Mouse (Mus musculus) right cerebral cortex, adult 18-20 months (tissue): ENCODE data around the gene Xylt1.

Experiments used
- DNase-seq: peaks from one replicate; pipeline ENCODE4 v3.0.0; 2022; ENCODE audit warnings: mixed read lengths

The Xylt1 gene

DNA sequence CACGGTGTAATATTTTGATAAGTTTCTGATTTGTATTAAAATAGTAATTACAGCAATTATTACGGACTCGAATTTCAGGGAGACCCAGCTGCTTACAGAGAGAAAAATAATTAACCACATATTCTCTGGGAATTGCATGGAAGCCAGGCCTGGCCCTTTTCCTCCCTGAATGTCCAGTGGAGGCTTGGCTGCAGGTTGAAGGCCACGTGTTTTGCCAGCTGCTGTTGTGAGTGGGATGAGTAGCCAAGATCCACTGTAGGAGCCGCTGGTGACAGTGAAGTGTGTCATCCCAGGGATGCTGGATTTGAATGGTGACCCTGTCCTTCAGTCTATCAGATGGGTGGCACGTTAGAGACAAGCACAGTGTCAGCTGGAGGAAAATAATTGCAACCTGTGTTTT lies 14.7 kb downstream of the Xylt1 start:
- DNase-seq, result no peak

GRCm38 (mm10) chr7:117397877-117398276 lies 17.1 kb downstream of the Xylt1 start:
- DNase-seq, result no peak

DNA sequence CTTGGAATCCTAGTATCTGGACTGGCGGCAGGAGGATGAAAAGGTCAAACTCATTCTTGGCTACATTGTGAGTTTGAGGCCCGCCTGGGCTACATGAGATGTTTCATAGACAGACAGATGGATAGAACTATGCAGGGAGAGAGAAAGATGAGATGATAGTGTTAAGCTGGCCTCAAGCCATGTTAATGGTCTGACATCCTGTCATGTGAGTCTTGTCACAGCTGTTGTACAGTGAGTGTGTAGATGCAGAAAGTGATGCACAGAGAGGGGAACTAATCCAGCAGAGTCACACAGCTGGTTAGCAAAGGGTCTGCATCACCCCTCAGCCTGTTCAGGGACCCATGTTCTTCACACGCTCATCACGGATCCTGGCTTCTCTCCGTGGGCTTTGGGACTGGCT lies 19.2 kb downstream of the Xylt1 start:
- no peak for DNase-seq

GRCm38 (mm10) chr7:117401581-117401980 lies 20.8 kb downstream of the Xylt1 start:
- DNase-seq, result no peak

DNA sequence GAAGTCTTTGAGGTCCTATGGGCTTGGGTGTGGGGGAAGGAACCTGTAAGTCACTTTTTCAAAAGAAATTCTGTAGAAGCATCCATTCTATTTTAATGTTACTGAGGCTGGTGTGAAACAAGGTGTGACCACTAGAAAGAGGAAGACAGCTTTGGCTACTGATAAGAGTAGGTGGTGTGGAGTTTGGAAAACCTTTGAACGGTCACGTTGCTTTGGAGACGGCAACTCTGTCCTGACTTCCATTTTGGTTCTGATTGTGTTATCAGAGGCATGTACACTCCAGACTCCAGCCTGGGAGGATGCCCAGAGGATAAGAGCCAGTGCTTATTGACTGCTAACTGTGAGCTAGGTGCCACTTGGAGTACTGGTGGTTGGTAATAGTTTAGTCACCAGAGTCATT lies 25.6 kb downstream of the Xylt1 start:
- no peak for DNase-seq

- no peak for DNase-seq
These were observed 28.6 kb downstream of the Xylt1 start for GRCm38 (mm10) chr7:117409268-117409988.

DNA sequence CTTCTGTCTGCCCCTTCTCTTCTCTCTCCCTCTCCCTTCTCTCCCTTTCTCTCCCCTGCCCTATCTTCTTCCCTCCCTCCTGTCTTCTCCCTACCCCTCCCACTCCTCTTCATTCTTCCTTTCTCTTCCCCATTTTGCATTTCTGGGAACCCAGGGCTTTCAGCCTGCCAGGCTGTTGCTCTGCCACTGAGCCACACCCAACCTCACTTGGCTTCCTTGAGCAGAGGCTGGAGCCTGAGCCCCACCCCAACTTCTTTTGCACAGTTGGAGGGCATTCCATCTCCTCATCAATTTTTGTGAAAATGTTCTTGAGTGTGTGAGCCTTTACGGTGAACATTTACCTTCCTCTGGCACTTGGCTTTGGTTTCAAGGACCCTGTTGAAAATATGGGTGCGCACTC lies 31.1 kb downstream of the Xylt1 start:
- no peak for DNase-seq

GRCm38 (mm10) chr7:117412405-117412804 lies 31.6 kb downstream of the Xylt1 start:
- DNase-seq, result peak; percentile 32

GRCm38 (mm10) chr7:117414341-117415008 lies 33.7 kb downstream of the Xylt1 start:
- DNase-seq, result peak; percentile 71

DNA sequence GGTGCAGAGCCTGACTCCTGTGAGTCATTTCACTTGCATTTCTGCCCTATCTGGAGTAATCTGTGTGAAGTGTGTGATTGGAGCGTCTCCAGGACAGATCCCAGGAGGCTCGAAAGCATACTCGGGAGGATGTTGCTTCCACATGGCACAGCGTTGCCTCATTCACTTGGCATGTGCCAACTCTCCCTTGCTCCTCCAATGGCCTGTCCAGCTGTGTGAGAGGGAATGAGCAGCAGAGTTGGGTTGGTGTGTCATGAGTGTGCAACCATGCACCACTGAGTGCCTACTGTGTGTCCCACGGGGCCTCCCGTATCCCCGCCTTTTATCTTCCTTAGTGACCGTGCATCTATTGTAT lies 34.2 kb downstream of the Xylt1 start:
- DNase-seq, result no peak

- no peak for DNase-seq
These were observed 38.3 kb downstream of the Xylt1 start for GRCm38 (mm10) chr7:117419041-117419440.

- no peak for DNase-seq
These were observed 39.1 kb downstream of the Xylt1 start for GRCm38 (mm10) chr7:117419846-117420245.

DNA sequence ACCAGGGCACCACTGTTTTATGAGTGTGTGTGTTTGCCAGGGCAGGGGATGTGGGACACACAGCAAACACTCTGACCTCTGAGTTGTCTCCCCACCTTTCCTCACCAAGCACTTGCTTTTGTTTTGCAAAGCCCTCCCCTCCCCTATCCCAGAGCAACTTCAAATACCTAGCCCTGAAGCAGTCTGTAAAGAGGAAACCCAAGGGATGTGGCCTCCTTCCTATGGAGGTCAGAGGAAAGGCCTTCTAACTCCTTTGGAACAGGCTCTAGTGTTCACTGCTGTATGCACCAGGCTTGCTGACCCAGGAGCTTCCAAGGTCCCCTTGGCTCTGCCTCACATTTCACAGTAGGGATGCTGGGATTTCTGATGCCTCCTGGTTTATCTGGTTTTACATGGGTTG lies 39.5 kb downstream of the Xylt1 start:
- DNase-seq, result no peak

DNA sequence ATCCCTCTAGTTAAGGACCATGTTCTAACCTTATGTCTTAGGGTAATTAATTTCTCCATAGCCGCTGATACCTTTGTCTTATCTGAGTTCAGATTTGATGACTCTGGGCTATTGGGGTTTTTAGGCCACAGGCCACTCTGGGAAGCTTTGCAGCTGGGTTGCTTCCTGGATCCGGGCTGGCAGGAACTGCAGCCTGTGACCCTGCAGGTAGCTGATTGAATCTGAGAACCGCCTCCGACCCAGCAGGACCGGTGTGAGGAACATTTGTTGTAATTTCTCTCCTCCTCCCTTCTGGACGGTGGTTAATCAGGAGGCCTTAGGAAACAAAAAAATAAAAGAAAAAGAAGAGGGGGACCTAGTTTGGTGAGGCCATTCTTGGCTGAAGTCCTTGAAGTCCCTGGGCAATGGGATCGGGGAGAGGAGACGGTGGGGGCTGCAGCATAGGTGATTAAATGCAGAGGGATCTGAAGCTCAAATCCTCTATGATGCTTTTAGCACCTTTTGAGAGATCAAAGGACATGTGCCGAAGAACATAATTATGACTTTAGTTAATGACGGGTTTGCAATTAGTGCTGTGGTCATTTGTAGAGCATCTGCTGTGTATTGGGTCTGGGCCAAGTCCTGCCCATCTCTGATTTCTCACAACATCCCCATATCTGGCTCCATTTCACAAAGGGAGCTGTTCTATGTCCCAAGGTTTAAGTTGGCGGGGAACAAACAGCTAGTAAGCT lies 40.2 kb downstream of the Xylt1 start:
- no peak for DNase-seq

DNA sequence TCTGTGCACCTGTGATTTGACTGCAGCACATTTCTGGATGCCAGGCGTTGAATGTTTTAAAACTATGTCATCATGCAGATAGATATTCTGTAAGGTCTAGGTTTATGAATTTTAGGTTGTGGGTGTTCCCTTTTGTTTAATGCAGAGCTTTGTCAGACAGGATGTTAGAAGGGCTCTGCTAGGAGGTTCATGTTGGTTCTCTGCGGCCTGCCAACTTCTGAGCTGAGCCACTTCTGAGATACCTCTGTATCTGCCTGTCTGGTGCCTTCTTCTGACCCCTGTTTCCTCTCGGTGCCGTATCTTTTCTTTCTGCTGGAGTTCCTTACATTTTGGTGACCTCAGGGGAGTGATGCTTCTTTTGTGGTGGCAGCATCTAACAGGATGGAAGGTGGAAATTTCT lies 44.1 kb downstream of the Xylt1 start:
- DNase-seq, result no peak

DNA sequence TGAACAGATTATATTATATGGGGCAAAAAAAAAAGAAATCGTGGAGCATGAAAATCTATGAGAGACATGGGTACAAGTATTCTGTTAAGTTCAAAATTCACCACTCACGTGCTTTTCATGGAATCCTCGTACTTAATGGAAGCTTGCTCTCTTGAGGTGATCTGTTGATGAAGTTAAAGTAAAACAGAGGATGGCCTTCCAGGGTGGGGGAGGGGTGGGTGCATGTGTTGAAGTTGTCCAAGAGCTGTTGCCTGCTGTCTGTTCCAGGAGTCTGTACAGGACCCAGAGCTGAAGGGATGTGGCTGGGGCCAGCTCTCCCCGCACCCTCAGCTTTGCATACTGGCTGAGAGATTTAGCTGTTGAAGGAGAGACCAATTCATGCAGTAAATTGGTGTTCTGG lies 45.6 kb downstream of the Xylt1 start:
- DNase-seq, result no peak

GRCm38 (mm10) chr7:117428690-117429224 lies 48.0 kb downstream of the Xylt1 start:
- peak; percentile 28 for DNase-seq

- no peak for DNase-seq
These were observed 48.7 kb downstream of the Xylt1 start for GRCm38 (mm10) chr7:117429483-117429882.

GRCm38 (mm10) chr7:117429895-117430294 lies 49.1 kb downstream of the Xylt1 start:
- no peak for DNase-seq

GRCm38 (mm10) chr7:117430361-117430935 lies 49.7 kb downstream of the Xylt1 start:
- DNase-seq, result no peak

DNA sequence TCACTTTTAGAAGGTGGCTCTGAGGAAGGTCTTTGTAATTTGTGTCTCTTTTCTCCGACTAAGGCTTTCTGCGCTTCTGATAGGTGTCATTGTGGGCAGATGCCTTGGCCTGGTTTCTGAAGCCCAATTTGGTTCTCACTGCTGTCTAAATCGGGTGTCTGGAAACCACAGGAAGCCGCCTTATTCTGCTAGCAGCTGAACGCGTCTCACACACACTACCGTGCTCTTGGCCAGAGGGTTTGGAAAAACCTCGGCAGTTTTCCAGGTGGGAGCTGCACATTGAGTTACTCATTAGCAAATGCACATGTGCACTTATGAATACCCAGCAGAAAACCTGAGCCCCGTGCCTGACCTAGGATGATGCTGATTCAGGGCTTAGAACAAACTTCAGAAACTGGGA lies 52.9 kb downstream of the Xylt1 start:
- peak; percentile 76 for DNase-seq

- no peak for DNase-seq
These were observed 54.3 kb downstream of the Xylt1 start for GRCm38 (mm10) chr7:117435091-117435490.

DNA sequence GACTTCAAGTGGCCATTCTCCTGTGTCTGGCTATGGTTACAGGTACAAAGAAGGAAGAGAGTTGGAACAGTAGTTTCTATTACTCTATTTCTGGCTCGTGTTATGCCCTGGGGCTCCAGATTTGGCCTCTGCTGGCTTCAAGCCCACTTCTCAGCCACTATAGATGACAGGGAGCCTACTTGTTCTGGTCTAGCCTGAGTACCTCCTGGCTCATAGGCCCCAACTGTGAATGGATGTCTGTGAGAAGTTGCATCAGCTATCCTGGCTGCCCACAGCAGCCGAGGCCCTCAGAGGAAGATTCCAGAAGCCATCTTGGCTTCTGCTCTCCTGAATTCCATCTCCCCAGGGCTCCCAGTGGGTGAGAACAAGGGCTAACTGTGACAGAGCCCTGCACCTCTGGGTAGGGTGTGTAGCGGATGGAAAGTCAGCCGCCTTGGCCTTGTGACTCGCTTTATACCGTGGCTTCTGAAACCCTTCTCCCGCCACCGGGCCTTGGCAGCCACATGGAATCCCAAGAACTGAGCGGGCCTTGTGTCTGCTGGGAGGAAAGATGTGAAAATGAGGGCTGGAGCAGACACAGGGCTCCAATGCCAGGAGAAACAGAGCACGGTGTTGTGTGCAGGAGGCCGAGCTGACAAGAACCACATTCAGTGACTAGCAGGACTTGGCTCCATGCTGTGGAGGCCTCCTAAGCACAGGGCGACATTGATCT lies 55.1 kb downstream of the Xylt1 start:
- peak; percentile 62 for DNase-seq
